Mouse (Mus musculus) liver, embryonic 13.5 days (tissue): ENCODE results near the gene Qsox2. TPM values are rescaled to one million over a fixed set of nuclear protein-coding genes. Genes with fewer than 3 reads are reported as not detected.

Source experiments
- ATAC-seq: fragments of 200-750 bp; cut with Nextera tagmentation; 2 replicates; pipeline ENCODE4 v1.8.0; 2017; ENCODE audit warnings: low read depth, mild to moderate bottlenecking, moderate number of reproducible peaks, moderate library complexity
- DNase-seq: peaks from one replicate; pipeline ENCODE4 v3.0.0; 2022
- H3K27ac ChIP-seq: fragments of 300-500 bp; sonication (generic); 2 replicates; pipeline ENCODE4 v1.5.1; 2015; ENCODE audit warnings: moderate library complexity, mild to moderate bottlenecking, inconsistent platforms
- H3K27me3 ChIP-seq: fragments of 300-500 bp; sonication (generic); 2 replicates; pipeline ENCODE4 v1.6.1; 2015; ENCODE audit warnings: mild to moderate bottlenecking, inconsistent platforms
- H3K36me3 ChIP-seq: fragments of 300-500 bp; sonication (generic); 2 replicates; pipeline ENCODE4 v1.6.1; 2015; ENCODE audit warnings: mild to moderate bottlenecking, inconsistent platforms
- H3K4me1 ChIP-seq: fragments of 300-500 bp; sonication (generic); replicated peaks from 2 replicates; pipeline ENCODE4 v1.6.1; 2015; ENCODE audit warnings: inconsistent platforms
- H3K4me2 ChIP-seq: fragments of 300-500 bp; sonication (generic); 2 replicates; pipeline ENCODE4 v1.6.1; 2015; ENCODE audit warnings: inconsistent platforms, mild to moderate bottlenecking, moderate library complexity
- H3K4me3 ChIP-seq: fragments of 300-500 bp; sonication (generic); replicated peaks from 2 replicates; pipeline ENCODE4 v1.5.1; 2015; ENCODE audit warnings: mild to moderate bottlenecking, inconsistent platforms
- H3K9ac ChIP-seq: fragments of 300-500 bp; sonication (generic); 2 replicates; pipeline ENCODE4 v1.6.1; 2015; ENCODE audit warnings: mild to moderate bottlenecking, inconsistent platforms
- H3K9me3 ChIP-seq: fragments of 300-500 bp; sonication (generic); replicated peaks from 2 replicates; pipeline ENCODE4 v1.6.1; 2016; ENCODE audit warnings: inconsistent platforms
- WGBS: fragments of 180-500 bp; shearing (Covaris S2); methylation state at CpG from one replicate; pipeline ENCODE4 v1.1.7; 2015; ENCODE audit not compliant: insufficient replicate concordance; 5-methylcytosine and 5-hydroxymethylcytosine counted together
- polyA plus RNA-seq: library from polyadenylated mRNA; unstranded; fragments of >200 nt; fragmentation: Nextera tagmentation; extraction: Ambion mirVana; gene quantifications from 2 replicates; pipeline ENCODE4 v1.2.1, GENCODE M21; 2015

The Qsox2 gene
- polyA plus RNA-seq, 1 experiment from 2014 or later, result 5.7 TPM

DNA sequence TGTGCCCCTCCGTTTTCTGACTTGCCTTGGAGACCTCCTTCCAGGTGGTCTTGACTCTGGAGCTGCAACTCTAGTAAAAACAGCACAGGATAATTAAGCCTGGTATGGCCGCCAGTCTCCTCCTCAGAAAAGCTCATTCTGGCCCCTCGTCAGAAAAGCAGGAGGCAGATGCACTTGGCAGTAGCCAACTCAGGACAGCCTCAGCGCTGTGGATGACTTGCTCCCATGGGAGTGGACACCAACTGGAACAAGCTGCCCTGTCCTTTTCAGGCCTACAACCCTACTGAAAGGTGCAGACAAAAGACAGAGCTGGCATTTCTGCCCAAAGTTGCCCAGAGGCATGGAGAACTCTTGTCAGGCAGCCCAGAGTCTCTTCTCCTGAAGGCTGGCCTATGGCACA lies 17.5 kb upstream of the Qsox2 start:
- Histone ChIP-seq H3K4me2 (no peak overlapping the region), H3K4me1 (no peaks in the 10 kb centered on the region), H3K9ac (no peak overlapping the region), H3K27ac (no peak overlapping the region), H3K9me3 (no peaks in the 10 kb centered on the region), H3K4me3 (no peak overlapping the region), H3K36me3 (no peaks in the 10 kb centered on the region), H3K27me3 (peaks cover 20% of the 10 kb centered on the region; the same call in 1 of the 2 replicates)
- 47% methylated on average over 4 of the region's 4 CpGs for WGBS
- ATAC-seq (no peak), DNase-seq (no peak)

DNA sequence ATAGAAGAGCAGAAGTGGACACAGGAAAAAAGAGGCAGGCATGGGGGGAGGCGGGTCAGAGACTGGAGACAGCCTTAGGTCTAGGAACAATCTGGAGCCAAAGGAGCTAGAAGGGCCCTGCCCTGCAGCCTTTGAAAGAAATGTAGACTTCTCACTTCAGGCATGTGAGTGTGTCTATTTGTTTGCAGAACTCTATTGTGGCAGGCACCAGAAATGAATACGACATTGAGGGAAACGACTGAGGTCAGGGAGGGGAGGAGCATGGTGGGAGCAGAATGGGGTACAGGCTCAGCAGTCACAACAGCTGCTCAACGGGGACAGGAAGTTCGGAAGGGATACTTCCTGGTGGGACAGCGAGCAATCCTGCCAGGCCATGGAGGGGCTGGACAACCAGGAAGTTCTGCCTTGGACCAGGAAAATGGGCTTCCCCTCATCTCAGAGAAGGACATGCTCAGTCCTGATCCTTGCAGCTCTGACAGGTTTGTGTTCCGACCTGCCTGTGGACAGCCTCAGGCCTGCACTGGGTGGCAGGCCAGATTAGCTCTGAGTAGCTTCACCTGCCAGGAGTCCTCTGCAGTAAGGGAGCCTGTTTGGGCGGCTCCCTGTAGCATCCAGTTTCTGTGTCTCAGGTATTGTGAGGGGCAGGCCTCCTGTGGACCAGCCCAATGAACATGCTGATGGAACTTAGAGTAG lies 15.3 kb upstream of the Qsox2 start:
- peaks cover 27% of the 10 kb centered on the region; the same call in 1 of the 2 replicates for H3K27me3 ChIP-seq
- no peak overlapping the region for H3K4me3 ChIP-seq
- H3K9me3 ChIP-seq, result no peaks in the 10 kb centered on the region
- no peaks in the 10 kb centered on the region for H3K36me3 ChIP-seq
- DNase-seq (no peak), ATAC-seq (no peak)
- H3K4me1 ChIP-seq, result no peaks in the 10 kb centered on the region
- H3K27ac ChIP-seq, result no peak overlapping the region
- H3K9ac ChIP-seq, result no peak overlapping the region
- WGBS, result 35% methylated on average over 8 of the region's 8 CpGs
- no peak overlapping the region for H3K4me2 ChIP-seq

DNA sequence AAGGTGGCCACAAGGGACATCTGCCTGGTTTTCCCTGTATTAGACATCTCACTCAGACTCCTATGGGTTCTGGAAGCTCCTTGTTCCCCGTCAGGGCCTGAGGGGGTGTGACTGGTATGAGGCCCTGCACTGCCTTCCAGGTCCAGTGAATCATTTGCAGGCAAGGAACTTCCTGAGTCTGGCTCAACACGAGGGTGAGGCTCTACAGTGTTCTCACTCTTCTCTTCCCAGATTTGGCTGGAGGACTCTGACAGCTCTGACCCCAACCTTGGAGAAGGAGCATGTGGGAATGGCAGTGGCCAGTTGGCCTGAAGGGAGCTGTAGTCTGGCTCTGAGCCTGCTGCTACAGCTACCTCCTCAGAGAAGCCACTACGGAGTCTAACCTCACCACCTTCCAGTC lies 10.2 kb upstream of the Qsox2 start:
- H3K9ac ChIP-seq, result no peak overlapping the region

DNA sequence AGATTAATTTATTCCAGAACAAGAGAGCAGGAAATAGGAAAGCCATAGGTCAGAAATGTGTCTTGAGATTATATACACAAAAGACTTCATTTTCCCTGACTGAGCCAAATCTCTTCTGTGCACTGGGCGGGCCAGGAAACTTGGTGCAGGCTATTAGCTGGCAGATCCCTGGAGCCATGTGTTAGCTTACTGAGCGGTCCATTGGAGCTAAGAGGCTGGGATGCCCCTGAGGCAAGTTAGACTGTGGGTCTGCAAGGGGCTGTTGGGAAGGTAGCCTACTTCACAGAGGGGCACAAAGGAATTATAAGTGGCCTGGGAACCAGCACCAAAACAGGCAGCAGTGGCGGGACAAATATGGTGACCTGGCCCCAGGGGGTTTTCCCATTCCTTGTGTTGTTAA lies 3.5 kb upstream of the Qsox2 start:
- Histone ChIP-seq H3K9ac (no peak overlapping the region), H3K4me3 (no peak overlapping the region), H3K4me2 (no peak overlapping the region), H3K9me3 (no peaks in the 10 kb centered on the region), H3K27ac (no peak overlapping the region), H3K36me3 (no peaks in the 10 kb centered on the region), H3K4me1 (peaks cover 15% of the 10 kb centered on the region), H3K27me3 (peaks cover 9% of the 10 kb centered on the region; the same call in 1 of the 2 replicates)
- 62% methylated on average over 3 of the region's 3 CpGs for WGBS
- ATAC-seq (no peak), DNase-seq (no peak)

More for the DNA sequence above, 10.2 kb upstream of the Qsox2 start:
- no peak overlapping the region for H3K4me2 ChIP-seq
- WGBS, result 41% methylated on average over 3 of the region's 3 CpGs
- ATAC-seq (no peak), DNase-seq (no peak)
- H3K27ac ChIP-seq, result no peak overlapping the region
- H3K4me3 ChIP-seq, result no peak overlapping the region
- H3K36me3 ChIP-seq, result no peaks in the 10 kb centered on the region
- H3K27me3 ChIP-seq, result peaks cover 15% of the 10 kb centered on the region
- no peaks in the 10 kb centered on the region for H3K9me3 ChIP-seq
- H3K4me1 ChIP-seq, result no peaks in the 10 kb centered on the region

DNA sequence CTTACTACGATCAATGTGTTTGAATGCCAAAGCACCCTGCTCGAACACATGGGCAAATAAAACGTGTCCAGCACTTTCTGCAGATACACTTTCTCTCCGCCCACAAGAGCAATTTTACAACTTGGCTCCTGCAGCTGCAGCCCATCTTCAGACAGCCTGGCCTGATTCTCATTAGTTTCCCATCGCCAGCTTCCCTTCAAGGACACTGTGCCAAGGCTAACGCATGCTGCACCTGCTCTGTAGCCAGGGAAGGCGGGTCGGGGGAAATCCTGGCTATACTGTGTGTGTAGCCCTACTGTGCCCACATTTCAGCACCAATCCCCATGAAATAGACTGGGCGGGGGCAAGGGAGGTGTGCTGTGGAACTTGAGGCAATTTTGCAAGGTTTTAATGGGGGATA lies 3.0 kb upstream of the Qsox2 start:
- Histone ChIP-seq H3K9ac (no peak overlapping the region), H3K4me1 (peaks cover 21% of the 10 kb centered on the region), H3K4me2 (no peak overlapping the region), H3K36me3 (no peaks in the 10 kb centered on the region), H3K9me3 (no peaks in the 10 kb centered on the region), H3K4me3 (no peak overlapping the region), H3K27ac (no peak overlapping the region), H3K27me3 (0 out of 2 replicates have a peak, but pooled peaks cover 9% of the 10 kb centered on the region)
- DNase-seq, result no peak
- ATAC-seq, result no peak
- WGBS, result 52% methylated on average over 9 of the region's 9 CpGs

DNA sequence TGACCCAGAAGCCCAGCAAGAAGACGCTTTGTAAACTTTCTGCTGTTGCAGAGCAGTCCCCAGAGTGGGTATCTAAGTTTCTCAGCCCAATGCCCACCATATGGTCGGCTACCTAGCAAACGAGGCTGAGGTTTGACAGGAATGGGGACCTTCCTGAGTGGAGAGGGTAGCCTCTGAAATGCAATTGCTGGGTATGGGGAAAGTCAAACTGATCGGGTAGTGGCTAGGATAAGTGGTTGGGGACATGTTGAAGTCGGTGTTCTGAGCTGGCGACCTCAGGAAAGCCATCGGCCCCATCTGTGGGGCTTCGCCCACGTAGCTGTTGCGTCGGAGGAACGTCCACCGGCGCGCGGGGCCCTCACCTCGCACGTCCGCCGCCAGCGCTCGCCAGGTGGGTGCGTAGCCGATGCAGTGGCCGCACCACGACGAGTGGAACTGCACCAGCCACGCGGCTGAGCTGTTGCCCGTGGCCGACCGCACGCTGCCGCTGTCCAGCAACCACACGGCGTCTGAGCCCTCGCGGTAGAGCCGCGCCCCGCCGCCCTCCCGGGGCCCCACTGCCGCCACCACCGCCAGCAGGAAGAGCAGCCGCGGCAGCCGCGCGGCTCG lies 540 bp downstream of the Qsox2 start:
- no peak for DNase-seq
- under 1% methylated on average over 50 of the region's 51 CpGs for WGBS
- peak; percentile 31 for ATAC-seq

DNA sequence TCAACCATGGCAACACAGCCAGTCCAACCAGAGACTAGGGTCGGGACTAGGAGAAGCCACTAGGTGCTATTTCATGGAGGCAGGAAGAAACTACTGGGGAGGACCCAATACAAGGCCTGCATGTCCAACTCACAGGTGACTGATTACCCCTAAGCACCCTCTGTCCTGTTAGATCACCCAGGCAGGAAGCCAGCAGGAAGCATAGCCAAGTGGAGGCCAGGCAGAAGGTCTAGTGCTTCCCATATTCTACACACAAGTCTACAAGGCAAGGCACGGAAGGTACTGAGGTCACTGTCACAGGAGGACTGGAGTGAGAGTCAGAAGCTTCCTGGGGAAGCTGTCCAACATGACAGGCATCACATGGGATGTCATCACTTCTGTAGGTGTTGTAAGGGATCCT lies 2.6 kb downstream of the Qsox2 start:
- 0 out of 2 replicates have a peak, but pooled peaks cover 4% of the 10 kb centered on the region for H3K27me3 ChIP-seq
- H3K36me3 ChIP-seq, result no peaks in the 10 kb centered on the region
- no peak overlapping the region for H3K4me3 ChIP-seq
- H3K27ac ChIP-seq, result no peak overlapping the region
- H3K9me3 ChIP-seq, result no peaks in the 10 kb centered on the region
- no peak for DNase-seq
- no peak overlapping the region for H3K4me2 ChIP-seq
- WGBS, result 57% methylated on average over 2 of the region's 2 CpGs
- peaks cover 38% of the 10 kb centered on the region for H3K4me1 ChIP-seq
- ATAC-seq, result no peak
- 0 out of 2 replicates have a peak overlapping the region, but pooled peaks have one; percentile 1 for H3K9ac ChIP-seq

More for the DNA sequence above, 540 bp downstream of the Qsox2 start:
- Histone ChIP-seq H3K4me2 (peak overlapping the region; percentile 94), H3K36me3 (no peaks in the 10 kb centered on the region), H3K9me3 (no peaks in the 10 kb centered on the region), H3K27ac (peak overlapping the region; percentile 87), H3K9ac (peak overlapping the region; percentile 93), H3K4me3 (peak overlapping the region; percentile 95), H3K27me3 (0 out of 2 replicates have a peak, but pooled peaks cover 9% of the 10 kb centered on the region), H3K4me1 (peaks cover 38% of the 10 kb centered on the region)

DNA sequence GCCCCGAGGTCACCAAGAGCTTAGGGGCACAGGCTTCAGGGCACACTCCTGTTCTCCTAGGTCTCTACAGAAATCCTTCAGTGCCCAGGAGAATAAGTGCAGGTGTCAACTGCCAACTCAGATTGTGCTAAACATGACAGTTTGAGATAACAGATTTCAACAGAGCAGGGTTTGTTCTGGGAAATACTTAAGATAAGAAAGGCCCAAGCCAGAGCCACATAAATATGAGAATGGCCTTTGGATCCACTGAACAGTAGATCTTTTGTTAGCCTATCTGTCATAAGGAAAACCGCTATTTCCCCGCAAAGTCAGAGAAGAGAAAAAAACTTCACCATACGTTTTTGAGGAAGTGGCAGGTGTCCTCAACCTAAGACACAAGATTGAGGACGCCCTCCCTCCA lies 3.1 kb downstream of the Qsox2 start:
- no peak for DNase-seq
- H3K27ac ChIP-seq, result no peak overlapping the region
- WGBS, result 38% methylated on average over 5 of the region's 5 CpGs
- no peak for ATAC-seq
- H3K4me3 ChIP-seq, result no peak overlapping the region
- no peak overlapping the region for H3K4me2 ChIP-seq
- no peaks in the 10 kb centered on the region for H3K9me3 ChIP-seq
- no peaks in the 10 kb centered on the region for H3K27me3 ChIP-seq
- H3K4me1 ChIP-seq, result peaks cover 38% of the 10 kb centered on the region
- no peak overlapping the region for H3K9ac ChIP-seq
- H3K36me3 ChIP-seq, result no peaks in the 10 kb centered on the region

DNA sequence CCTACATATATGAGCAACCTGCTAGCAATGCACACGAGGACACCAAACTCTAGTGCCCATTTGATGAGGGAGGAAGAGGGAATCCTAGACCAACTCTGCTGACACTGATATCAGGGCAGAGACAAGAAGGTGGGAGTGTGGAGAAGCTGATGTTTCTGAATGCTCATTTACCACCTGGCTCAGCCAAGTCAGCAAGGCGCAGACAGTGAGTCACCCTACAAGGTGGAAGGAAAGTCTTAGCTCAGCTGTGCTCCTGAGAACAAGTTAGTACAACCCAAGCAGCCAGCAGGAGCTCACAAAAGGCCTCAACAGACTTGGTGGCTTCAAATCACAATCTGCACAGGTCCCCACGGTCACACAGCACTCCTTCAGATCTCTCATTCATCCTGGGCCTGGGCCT lies 6.0 kb downstream of the Qsox2 start:
- Histone ChIP-seq H3K9me3 (no peaks in the 10 kb centered on the region), H3K4me3 (no peak overlapping the region), H3K36me3 (peaks cover 5% of the 10 kb centered on the region; the same call in 1 of the 2 replicates), H3K4me1 (peaks cover 28% of the 10 kb centered on the region), H3K27ac (no peak overlapping the region), H3K4me2 (no peak overlapping the region), H3K27me3 (no peaks in the 10 kb centered on the region), H3K9ac (no peak overlapping the region)
- ATAC-seq (no peak), DNase-seq (no peak)
- WGBS, result 76% methylated on average over 3 of the region's 3 CpGs

DNA sequence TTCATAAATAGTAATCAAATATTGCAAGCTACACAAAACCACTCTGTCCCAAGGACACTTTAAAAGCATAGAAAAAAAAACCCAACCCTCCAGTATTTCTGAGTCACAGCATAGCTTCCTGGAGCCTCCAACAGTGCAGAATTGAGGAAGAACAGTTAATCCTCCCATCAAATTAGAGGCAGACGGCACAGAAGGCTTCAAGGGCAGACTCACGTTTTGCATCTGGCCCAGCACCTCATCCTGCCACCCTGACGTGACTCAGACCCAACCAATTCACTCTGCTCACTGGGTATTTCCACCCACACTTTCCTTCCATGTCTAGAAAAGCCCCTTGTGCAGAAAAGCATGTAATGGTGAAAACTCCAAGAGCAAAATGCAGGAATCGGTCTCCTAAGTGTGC lies 7.1 kb downstream of the Qsox2 start:
- peaks cover 8% of the 10 kb centered on the region; the same call in 1 of the 2 replicates for H3K36me3 ChIP-seq
- no peak for ATAC-seq
- DNase-seq, result no peak
- H3K4me1 ChIP-seq, result peaks cover 17% of the 10 kb centered on the region
- no peak overlapping the region for H3K4me2 ChIP-seq
- H3K27ac ChIP-seq, result no peak overlapping the region
- no peaks in the 10 kb centered on the region for H3K9me3 ChIP-seq
- no peaks in the 10 kb centered on the region for H3K27me3 ChIP-seq
- H3K9ac ChIP-seq, result no peak overlapping the region
- H3K4me3 ChIP-seq, result no peak overlapping the region
- 48% methylated on average over 4 of the region's 4 CpGs for WGBS

DNA sequence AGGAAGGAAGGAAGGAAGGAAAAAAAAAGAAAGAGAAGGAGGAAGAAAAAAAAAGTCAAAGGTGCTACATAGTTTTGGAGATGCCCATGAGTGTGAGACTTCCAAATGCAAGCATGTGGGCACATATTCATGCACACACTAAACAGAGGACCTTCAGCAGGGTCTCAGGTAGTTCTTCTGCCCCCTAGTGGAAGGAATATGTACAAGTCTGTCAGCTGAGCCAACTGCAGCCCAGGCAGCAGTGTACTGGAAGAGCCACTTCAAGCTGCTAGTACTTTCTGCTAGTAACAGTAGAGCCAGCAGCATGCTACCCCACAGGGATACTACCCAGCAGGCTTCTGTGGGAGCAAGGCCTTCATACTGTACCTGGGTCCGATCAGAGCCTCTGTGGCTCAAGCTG lies 9.5 kb downstream of the Qsox2 start:
- DNase-seq (peak; percentile 22), ATAC-seq (peak; percentile 43; the same call in 1 of the 2 replicates)
- Histone ChIP-seq H3K4me2 (no peak overlapping the region), H3K36me3 (peaks cover 24% of the 10 kb centered on the region), H3K4me1 (no peaks in the 10 kb centered on the region; the same call in 1 of the 2 replicates), H3K4me3 (no peak overlapping the region), H3K9ac (no peak overlapping the region), H3K9me3 (no peaks in the 10 kb centered on the region), H3K27ac (no peak overlapping the region), H3K27me3 (no peaks in the 10 kb centered on the region)
- WGBS, result 69% methylated on average over 1 of the region's 1 CpGs

DNA sequence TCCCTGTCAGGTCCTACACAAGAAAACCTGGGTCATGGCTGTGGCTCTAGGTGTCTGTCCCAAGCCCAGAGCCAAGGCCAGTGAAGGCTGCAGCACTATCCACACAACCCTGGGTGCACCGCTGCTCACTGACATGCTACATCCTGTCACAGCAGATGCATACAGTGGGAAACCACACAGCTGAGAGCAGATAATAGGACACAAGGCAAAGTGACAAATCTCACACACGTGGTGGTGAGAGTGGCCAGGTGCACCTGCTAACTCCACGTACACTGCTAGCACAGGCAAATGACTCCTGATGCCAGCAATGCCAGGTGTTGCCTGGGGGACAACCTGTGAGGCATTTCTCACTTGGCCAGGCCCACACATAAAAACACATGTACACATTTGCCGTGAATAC lies 12.1 kb downstream of the Qsox2 start:
- H3K4me3 ChIP-seq, result no peak overlapping the region
- no peak overlapping the region for H3K27ac ChIP-seq
- 65% methylated on average over 4 of the region's 4 CpGs for WGBS
- H3K9ac ChIP-seq, result no peak overlapping the region
- no peaks in the 10 kb centered on the region for H3K27me3 ChIP-seq
- DNase-seq (no peak), ATAC-seq (no peak)
- no peak overlapping the region for H3K4me2 ChIP-seq
- no peaks in the 10 kb centered on the region for H3K4me1 ChIP-seq
- H3K36me3 ChIP-seq, result peaks cover 44% of the 10 kb centered on the region
- no peaks in the 10 kb centered on the region for H3K9me3 ChIP-seq
